Mouse (Mus musculus) G1E (cell line): ENCODE results near the gene Prkcq. TPM values are rescaled to one million over a fixed set of nuclear protein-coding genes. Genes with fewer than 3 reads are reported as not detected.
A peak's percentile ranks its signal among the peaks of the same experiment; 100 is the strongest.

Source experiments
- ATAC-seq: 2 replicates; pipeline ENCODE4 v1.8.0; 2016; ENCODE audit warnings: mild to moderate bottlenecking; ENCODE audit not compliant: insufficient number of reproducible peaks, poor library complexity, low FRiP score, severe bottlenecking; ENCODE audit errors: extremely low read depth
- DNase-seq: peaks from one replicate; pipeline ENCODE4 v3.0.0; 2012; ENCODE audit warnings: low spot score
- H3K27me3 ChIP-seq: 2 replicates; pipeline ENCODE4 v1.6.1; 2012; ENCODE audit warnings: mild to moderate bottlenecking, low read length, inconsistent platforms; ENCODE audit not compliant: insufficient read depth
- H3K36me3 ChIP-seq: replicated peaks from 2 replicates; pipeline ENCODE3; 2012; ENCODE audit warnings: mild to moderate bottlenecking, inconsistent platforms
- H3K4me1 ChIP-seq: 2 replicates; pipeline ENCODE4 v1.6.1; 2012; ENCODE audit warnings: low read depth, low read length, inconsistent platforms, mixed read lengths; ENCODE audit not compliant: insufficient read depth
- H3K4me3 ChIP-seq: 2 replicates; pipeline ENCODE4 v1.5.1; 2012; ENCODE audit warnings: low read depth, mild to moderate bottlenecking, inconsistent platforms, low read length, moderate library complexity, mixed read lengths
- H3K9me3 ChIP-seq: replicated peaks from 2 replicates; pipeline ENCODE4 v1.6.1; 2012; ENCODE audit warnings: inconsistent platforms
- CTCF ChIP-seq: IDR thresholded peaks from 2 replicates; pipeline ENCODE4 v1.5.1; 2012; ENCODE audit warnings: low read depth, low read length, inconsistent platforms, mixed read lengths
- GATA1 ChIP-seq: IDR thresholded peaks from 2 replicates; pipeline ENCODE4 v1.6.1; 2012; ENCODE audit warnings: borderline replicate concordance, low read length, inconsistent platforms, mixed read lengths
- GATA2 ChIP-seq: IDR thresholded peaks from 2 replicates; pipeline ENCODE4 v1.6.1; 2012; ENCODE audit warnings: low read depth, low read length, inconsistent platforms, borderline replicate concordance
- POLR2AphosphoS5 ChIP-seq: IDR thresholded peaks from 2 replicates; pipeline ENCODE4 v1.6.1; 2012; ENCODE audit warnings: low read depth, low read length, inconsistent platforms; ENCODE audit not compliant: insufficient replicate concordance
- TAL1 ChIP-seq: conservative IDR thresholded peaks from 2 replicates; pipeline ENCODE4 v1.6.1; 2012; ENCODE audit warnings: low read depth, low read length, inconsistent platforms, mixed read lengths
- polyA plus RNA-seq: library from polyadenylated mRNA; stranded (reverse); fragments of >175 nt; gene quantifications from 2 replicates; pipeline ENCODE4 v1.2.3, GENCODE M21; 2012
- total RNA-seq, 2 experiments: library from RNA; stranded (forward) in 1 of 2; stranded (reverse) in 1 of 2; fragments of 200-1000 nt in 1 of 2; fragments of >200 nt in 1 of 2; fragmentation: Nextera tagmentation in 1 of 2; gene quantifications; 2 replicates each; pipeline ENCODE4 v1.2.3; 2014 to 2017

The Prkcq gene
- total and polyA plus RNA-seq, 3 experiments: 0.27 TPM; not detected in 2

DNA sequence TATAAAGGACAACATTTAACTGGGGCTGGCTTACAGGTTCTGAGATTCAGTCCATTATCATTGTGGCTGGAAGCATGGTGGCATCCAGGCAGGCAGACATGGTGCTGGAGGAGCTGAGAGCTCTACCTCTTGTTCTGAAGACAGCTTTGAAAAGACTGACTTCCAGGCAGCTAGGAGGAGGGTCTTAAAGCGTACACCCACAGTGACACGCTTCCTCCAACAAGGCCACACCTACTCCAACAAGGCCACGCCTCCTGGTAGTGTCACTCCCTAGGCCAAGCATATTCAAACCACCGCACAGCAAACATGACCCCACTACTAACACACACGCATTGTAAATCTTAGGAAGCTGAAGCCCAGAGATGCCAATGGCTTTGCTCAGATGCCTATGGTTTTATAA lies 87.5 kb downstream of the Prkcq start:
- ATAC-seq (no peak), DNase-seq (no peak)
- Histone ChIP-seq H3K4me3 (no peak overlapping the region), H3K9me3 (no peaks in the 10 kb centered on the region), H3K27me3 (no peaks in the 10 kb centered on the region), H3K4me1 (no peaks in the 10 kb centered on the region), H3K36me3 (no peaks in the 10 kb centered on the region)
- TF ChIP-seq GATA1: no peak
- TF ChIP-seq GATA2: no peak
- no peak for TF ChIP-seq POLR2AphosphoS5
- TF ChIP-seq TAL1: no peak
- TF ChIP-seq CTCF: no peak

DNA sequence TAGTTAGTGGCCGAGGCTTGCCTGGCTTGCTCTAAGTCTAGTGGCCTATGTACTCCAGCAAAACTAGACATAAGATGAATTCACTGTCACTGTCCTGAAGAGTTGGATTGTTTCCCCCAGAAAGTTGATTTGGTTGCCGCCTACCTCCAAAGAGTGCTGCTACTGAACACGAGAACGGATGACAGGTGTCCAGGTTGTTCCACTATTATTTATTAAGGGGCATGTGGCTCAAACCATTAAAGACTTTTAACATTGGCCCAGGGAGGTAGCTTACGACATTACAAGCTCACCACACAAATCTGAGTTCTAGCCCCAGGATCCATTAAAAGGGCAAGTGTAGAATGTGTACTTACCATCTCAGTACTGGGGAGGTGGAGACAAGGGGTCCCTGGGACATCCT lies 92.9 kb downstream of the Prkcq start:
- H3K4me1 ChIP-seq: no peaks in the 10 kb centered on the region
- no peaks in the 10 kb centered on the region for H3K36me3 ChIP-seq
- no peaks in the 10 kb centered on the region for H3K9me3 ChIP-seq
- ATAC-seq (no peak), DNase-seq (no peak)
- no peak for TF ChIP-seq CTCF
- TF ChIP-seq POLR2AphosphoS5: no peak
- TF ChIP-seq TAL1: no peak
- no peak for TF ChIP-seq GATA1
- no peak for TF ChIP-seq GATA2
- no peak overlapping the region for H3K4me3 ChIP-seq
- no peaks in the 10 kb centered on the region for H3K27me3 ChIP-seq

DNA sequence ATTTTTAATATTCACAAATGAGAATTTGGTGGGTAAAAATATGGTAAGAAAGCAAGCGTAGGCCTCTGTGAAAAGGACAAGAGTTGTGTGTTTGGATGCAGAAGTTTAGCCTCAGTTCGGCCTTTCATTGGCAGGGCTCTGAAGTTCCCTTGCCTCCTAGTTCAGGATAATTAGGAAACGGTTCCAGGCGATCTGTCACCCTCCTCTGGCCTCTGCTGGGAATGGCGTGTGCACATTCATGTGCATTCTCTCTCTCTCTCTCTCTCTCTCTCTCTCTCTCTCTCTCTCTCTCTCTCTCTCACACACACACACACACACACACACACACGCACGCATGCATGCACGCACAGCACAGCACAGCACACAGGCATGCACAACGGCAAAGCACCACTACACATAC lies 93.5 kb downstream of the Prkcq start:
- H3K9me3 ChIP-seq: no peaks in the 10 kb centered on the region
- no peaks in the 10 kb centered on the region for H3K4me1 ChIP-seq
- H3K4me3 ChIP-seq: no peak overlapping the region
- no peaks in the 10 kb centered on the region for H3K36me3 ChIP-seq
- TF ChIP-seq TAL1 (no peak), CTCF (no peak)
- H3K27me3 ChIP-seq: no peaks in the 10 kb centered on the region
- no peak for DNase-seq
- ATAC-seq: no peak

DNA sequence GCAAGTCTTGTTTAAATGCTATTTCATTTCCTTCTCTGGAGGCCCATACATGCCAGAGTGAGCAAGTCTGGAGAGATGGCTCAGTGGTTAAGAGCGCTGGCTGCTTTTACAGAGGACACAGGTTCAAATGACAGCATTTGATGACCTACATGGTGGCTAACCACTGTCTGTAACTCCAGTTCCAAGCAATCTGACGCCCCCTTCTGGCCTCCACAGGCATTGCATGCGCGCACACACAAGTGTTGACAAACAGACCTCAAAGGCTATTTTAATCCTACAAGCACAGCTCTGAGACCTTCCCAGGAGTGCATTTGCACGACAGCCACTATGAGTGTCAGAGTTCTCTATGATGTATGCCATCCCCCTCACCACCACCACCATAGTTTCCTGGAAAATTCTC lies 94.4 kb downstream of the Prkcq start:
- TF ChIP-seq POLR2AphosphoS5 (no peak), GATA1 (no peak), TAL1 (no peak), CTCF (peak; percentile 39), GATA2 (no peak)
- DNase-seq: no peak
- Histone ChIP-seq H3K4me3 (no peak overlapping the region), H3K36me3 (no peaks in the 10 kb centered on the region), H3K4me1 (no peaks in the 10 kb centered on the region), H3K27me3 (no peaks in the 10 kb centered on the region), H3K9me3 (no peaks in the 10 kb centered on the region)
- no peak for ATAC-seq

DNA sequence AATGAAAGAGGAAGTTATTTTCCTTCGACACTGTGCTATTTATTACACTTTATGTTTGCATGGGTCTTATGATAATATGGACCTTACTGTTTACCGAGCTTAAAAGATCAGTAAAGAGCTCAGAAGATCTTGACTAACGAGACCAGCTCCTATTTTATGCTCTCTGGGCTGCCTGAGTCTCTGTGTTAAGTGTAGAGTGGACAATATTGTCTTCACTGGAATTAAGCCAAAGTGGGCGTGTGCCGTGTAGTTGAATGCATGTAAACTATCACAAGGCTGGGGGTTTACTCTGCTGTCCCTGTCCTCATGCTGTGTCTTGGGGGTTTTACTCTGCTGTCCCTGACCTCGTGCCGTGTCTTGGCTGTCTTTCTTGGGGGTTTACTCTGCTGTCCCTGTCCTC lies 107.1 kb downstream of the Prkcq start:
- Histone ChIP-seq H3K4me3 (no peak overlapping the region), H3K9me3 (no peaks in the 10 kb centered on the region), H3K4me1 (no peaks in the 10 kb centered on the region), H3K27me3 (no peaks in the 10 kb centered on the region), H3K36me3 (no peaks in the 10 kb centered on the region)
- ATAC-seq (no peak), DNase-seq (no peak)
- TF ChIP-seq GATA2: no peak

DNA sequence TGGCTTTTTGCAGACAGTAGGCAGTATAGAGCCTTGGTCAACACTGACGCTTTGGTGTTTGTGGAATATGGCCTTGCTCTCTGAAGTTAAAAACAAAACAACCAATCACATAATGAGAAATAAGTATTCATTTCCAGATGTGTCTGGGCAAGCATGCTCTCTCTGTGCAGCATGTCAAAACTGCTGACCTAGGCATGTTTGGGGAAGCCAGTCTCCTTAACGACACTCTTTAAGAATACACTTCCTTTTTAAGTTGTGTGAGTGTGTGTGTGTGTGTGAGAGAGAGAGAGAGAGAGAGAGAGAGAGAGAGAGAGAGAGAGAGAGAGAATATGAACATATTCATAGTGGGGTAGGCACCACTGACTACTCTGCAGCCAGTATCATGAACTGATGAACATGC lies 108.3 kb downstream of the Prkcq start:
- Histone ChIP-seq H3K36me3 (no peaks in the 10 kb centered on the region), H3K9me3 (no peaks in the 10 kb centered on the region), H3K4me1 (no peaks in the 10 kb centered on the region), H3K4me3 (no peak overlapping the region), H3K27me3 (no peaks in the 10 kb centered on the region)
- DNase-seq (no peak), ATAC-seq (no peak)
- no peak for TF ChIP-seq GATA1
- TF ChIP-seq CTCF: no peak
- TF ChIP-seq GATA2: no peak
- TF ChIP-seq POLR2AphosphoS5: no peak
- TF ChIP-seq TAL1: no peak

DNA sequence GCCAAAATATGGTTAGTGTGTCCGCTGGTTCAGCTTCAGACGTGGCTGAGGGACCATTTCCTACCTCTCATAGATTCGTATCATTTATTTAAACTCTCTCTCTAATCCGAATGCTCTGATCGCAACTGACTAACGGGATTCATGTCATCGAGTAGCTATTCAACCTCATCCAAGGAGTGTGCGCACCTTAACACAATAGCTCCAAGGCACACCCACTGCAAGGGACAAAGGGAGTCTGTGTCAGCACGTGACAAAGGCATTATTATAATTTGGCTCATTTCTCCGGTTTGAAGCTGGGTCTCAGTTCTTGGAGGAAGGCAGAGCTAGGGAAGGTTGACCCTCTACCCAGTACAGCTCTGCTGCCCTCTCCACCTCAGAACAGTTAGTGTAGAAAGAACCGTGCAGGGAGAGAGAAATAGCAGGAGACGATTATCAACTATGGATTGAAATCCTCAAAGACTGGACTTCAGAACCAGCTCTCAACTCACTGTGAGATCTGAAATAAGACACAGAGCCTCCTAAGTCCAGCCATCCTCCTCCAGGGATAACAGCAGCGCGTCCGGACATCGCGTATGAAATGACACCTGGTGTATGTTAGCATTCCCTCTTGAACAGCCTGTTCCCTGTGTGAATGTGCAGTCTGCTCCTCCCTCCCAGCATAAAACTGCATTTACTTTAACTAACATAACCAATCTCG lies 116.1 kb downstream of the Prkcq start:
- Histone ChIP-seq H3K4me3 (no peak overlapping the region), H3K9me3 (no peaks in the 10 kb centered on the region), H3K4me1 (no peaks in the 10 kb centered on the region), H3K36me3 (no peaks in the 10 kb centered on the region), H3K27me3 (no peaks in the 10 kb centered on the region; the same call in 1 of the 2 replicates)
- ATAC-seq: no peak
- DNase-seq: no peak
- TF ChIP-seq GATA2 (no peak), TAL1 (no peak), CTCF (no peak), POLR2AphosphoS5 (no peak), GATA1 (no peak)
